25 mouse cellular contexts compared by ENCODE assay signal in the genomic region with DNA sequence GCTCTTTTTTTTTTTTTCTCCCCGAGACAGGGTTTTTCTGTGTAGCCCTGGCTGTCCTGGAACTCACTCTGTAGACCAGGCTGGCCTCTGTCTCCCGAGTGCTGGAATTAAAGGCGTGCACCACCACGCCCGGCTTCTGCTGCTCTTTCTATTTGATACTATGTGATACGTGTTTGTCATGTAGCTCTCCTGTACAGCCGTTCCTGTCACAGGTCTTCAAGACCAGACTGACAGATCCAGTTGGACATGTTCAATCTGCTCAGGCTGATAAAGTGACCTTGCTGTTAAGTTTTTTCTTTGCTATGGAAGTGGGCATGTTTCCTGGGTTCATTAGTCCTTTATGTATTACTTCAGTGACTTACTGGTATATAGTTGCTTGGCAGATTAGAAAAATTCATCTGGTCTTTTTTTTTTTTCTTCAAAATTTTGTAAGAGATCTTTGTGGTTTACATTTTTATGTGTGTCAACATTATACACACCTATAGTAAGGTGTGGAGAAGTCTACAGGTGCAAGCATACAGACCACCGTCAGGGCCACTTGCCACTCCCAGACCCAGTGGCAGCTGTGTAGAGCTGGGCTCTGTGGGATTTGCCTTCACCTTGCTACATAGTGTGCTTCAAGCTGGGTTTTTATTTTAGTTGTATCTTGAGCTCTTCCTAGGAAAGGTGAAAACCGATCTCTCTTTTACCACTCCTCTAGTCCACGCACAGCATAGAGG.
A peak's percentile ranks its signal among the peaks of the same experiment; 100 is the strongest.
DNase-seq lines count a peak whose midpoint lies in the region; ATAC-seq and TF ChIP-seq lines count a peak whose summit lies in the region.
"Had no signal": no experiment of that assay in that cellular context is flagged by ENCODE, and none has a peak within 500 bp of the region (broad histone marks: within the 10 kb centered on the region; RNA-seq: fewer than 3 reads in every experiment).

No protein-coding gene starts in this region.

- no peaks in the 10 kb centered on the region for H3K36me3 ChIP-seq in liver, embryonic 16.5 days (ENCODE audit: control insufficient read depth, insufficient read depth)
- no peaks in the 10 kb centered on the region for H3K36me3 ChIP-seq in liver, embryonic 11.5 days (ENCODE audit: control insufficient read depth, insufficient read depth, low read length)
- H3K36me3 ChIP-seq in intestine, embryonic 15.5 days = no peaks in the 10 kb centered on the region
- no peaks in the 10 kb centered on the region for H3K36me3 ChIP-seq in intestine, postnatal 0 days (ENCODE audit: control insufficient read depth, insufficient read depth)
- H3K36me3 ChIP-seq: embryonic facial prominence, embryonic 15.5 days; forebrain, embryonic 15.5 days; hindbrain, embryonic 15.5 days had no signal

- peak; percentile 39; the same call in 1 of the 2 replicates for ATAC-seq in liver, embryonic 16.5 days (ENCODE audit: low read depth)
- ATAC-seq in liver, embryonic 11.5 days (replicated peaks; ENCODE audit: low FRiP score) = no peak
- ATAC-seq in intestine, embryonic 15.5 days = peak; percentile 82
- peak; percentile 16; the same call in 1 of the 2 replicates for ATAC-seq in intestine, postnatal 0 days
- ATAC-seq: CD4-positive, CD25-positive, alpha-beta regulatory T cell, adult 4 months; forebrain, embryonic 15.5 days had no signal

- H3K4me1 ChIP-seq in liver, embryonic 16.5 days (ENCODE audit: control insufficient read depth, low read depth, low read length) = no peaks in the 10 kb centered on the region
- H3K4me1 ChIP-seq in liver, embryonic 11.5 days (replicated peaks; ENCODE audit: control insufficient read depth, insufficient read depth, low read length) = no peaks in the 10 kb centered on the region
- H3K4me1 ChIP-seq in intestine, embryonic 15.5 days (replicated peaks) = no peaks in the 10 kb centered on the region
- no peaks in the 10 kb centered on the region for H3K4me1 ChIP-seq in intestine, postnatal 0 days (replicated peaks; ENCODE audit: control insufficient read depth, insufficient read depth, low read length)
- H3K4me1 ChIP-seq: embryonic facial prominence, embryonic 12.5 days; embryonic facial prominence, embryonic 15.5 days; forebrain, embryonic 12.5 days; forebrain, embryonic 15.5 days; heart, embryonic 10.5 days; heart, embryonic 13.5 days; hindbrain, embryonic 12.5 days; hindbrain, embryonic 15.5 days had no signal

- no peaks in the 10 kb centered on the region for H3K27me3 ChIP-seq in liver, embryonic 16.5 days (ENCODE audit: control insufficient read depth, insufficient read depth, low read depth, low read length)
- H3K27me3 ChIP-seq in liver, embryonic 11.5 days (replicated peaks; ENCODE audit: control insufficient read depth, insufficient read depth, low read length) = no peaks in the 10 kb centered on the region
- no peaks in the 10 kb centered on the region for H3K27me3 ChIP-seq in intestine, embryonic 15.5 days (replicated peaks)
- H3K27me3 ChIP-seq in intestine, postnatal 0 days (replicated peaks; ENCODE audit: control insufficient read depth, insufficient read depth, low read length) = no peaks in the 10 kb centered on the region
- H3K27me3 ChIP-seq: embryonic facial prominence, embryonic 12.5 days; embryonic facial prominence, embryonic 15.5 days; forebrain, embryonic 12.5 days; forebrain, embryonic 15.5 days; heart, embryonic 13.5 days; hindbrain, embryonic 12.5 days; hindbrain, embryonic 15.5 days had no signal

- H3K9me3 ChIP-seq in liver, embryonic 16.5 days (replicated peaks; ENCODE audit: control insufficient read depth, low read length) = no peaks in the 10 kb centered on the region
- H3K9me3 ChIP-seq in liver, embryonic 11.5 days (ENCODE audit: control insufficient read depth, low read length) = no peaks in the 10 kb centered on the region
- H3K9me3 ChIP-seq in intestine, embryonic 15.5 days = no peaks in the 10 kb centered on the region
- no peaks in the 10 kb centered on the region for H3K9me3 ChIP-seq in intestine, postnatal 0 days (ENCODE audit: control insufficient read depth)
- H3K9me3 ChIP-seq: embryonic facial prominence, embryonic 12.5 days; embryonic facial prominence, embryonic 15.5 days; forebrain, embryonic 12.5 days; forebrain, embryonic 15.5 days; heart, embryonic 13.5 days; hindbrain, embryonic 15.5 days had no signal

- WGBS in liver, embryonic 16.5 days (ENCODE audit: insufficient replicate concordance) = 68% methylated on average over 10 of the region's 10 CpGs
- WGBS in liver, embryonic 11.5 days = 85% methylated on average over 10 of the region's 10 CpGs
- WGBS in intestine, embryonic 15.5 days = 74% methylated on average over 10 of the region's 10 CpGs
- WGBS in intestine, postnatal 0 days = 58% methylated on average over 10 of the region's 10 CpGs

- no peak for TF ChIP-seq CTCF in intestine, postnatal 0 days (IDR thresholded peaks at IDR 0.05; ENCODE audit: low read depth)

- no peak for DNase-seq in liver, embryonic 11.5 days (ENCODE audit: low spot score)
- DNase-seq in ovary, postnatal 14 days (ENCODE audit: low spot score) = no peak
- no peak for DNase-seq in spleen, postnatal 14 days (ENCODE audit: low spot score in 2 of 2)
- DNase-seq: adrenal gland, adult 2 months; adrenal gland, postnatal 14 days; cerebellum, adult 11 months; cerebellum, adult 2 months; cerebellum, adult 9-11 months; cerebellum, postnatal 25 days; gastrocnemius, postnatal 25 days; heart, adult 2 months; heart, postnatal 14 days had no signal

- H3K4me3 ChIP-seq in liver, embryonic 16.5 days (ENCODE audit: low read depth, low read length) = no peak overlapping the region
- no peak overlapping the region for H3K4me3 ChIP-seq in liver, embryonic 11.5 days (ENCODE audit: low read depth, low read length)
- H3K4me3 ChIP-seq in intestine, embryonic 15.5 days (replicated peaks) = no peak overlapping the region
- no peak overlapping the region for H3K4me3 ChIP-seq in intestine, postnatal 0 days (ENCODE audit: low read depth, low read length)
- H3K4me3 ChIP-seq: embryonic facial prominence, embryonic 12.5 days; embryonic facial prominence, embryonic 15.5 days; erythroblast, embryonic 14.5 days; forebrain, embryonic 12.5 days; forebrain, embryonic 15.5 days; heart, adult 2 months; heart, embryonic 10.5 days; heart, embryonic 13.5 days; hindbrain, embryonic 12.5 days; hindbrain, embryonic 15.5 days had no signal

- no peak overlapping the region for H3K9ac ChIP-seq in liver, embryonic 16.5 days (ENCODE audit: low read depth, low read length)
- H3K9ac ChIP-seq in liver, embryonic 11.5 days (ENCODE audit: low read depth, low read length) = no peak overlapping the region
- H3K9ac ChIP-seq in intestine, embryonic 15.5 days = no peak overlapping the region
- H3K9ac ChIP-seq in intestine, postnatal 0 days (ENCODE audit: low read depth, low read length) = no peak overlapping the region
- H3K9ac ChIP-seq: embryonic facial prominence, embryonic 12.5 days; embryonic facial prominence, embryonic 15.5 days; forebrain, embryonic 12.5 days; forebrain, embryonic 15.5 days; heart, embryonic 13.5 days; hindbrain, embryonic 12.5 days; hindbrain, embryonic 15.5 days had no signal

- H3K4me2 ChIP-seq in liver, embryonic 16.5 days (ENCODE audit: low read depth, low read length) = no peak overlapping the region
- H3K4me2 ChIP-seq in liver, embryonic 11.5 days = no peak overlapping the region
- no peak overlapping the region for H3K4me2 ChIP-seq in intestine, embryonic 15.5 days (replicated peaks)
- H3K4me2 ChIP-seq in intestine, postnatal 0 days (replicated peaks; ENCODE audit: low read depth) = no peak overlapping the region
- H3K4me2 ChIP-seq: embryonic facial prominence, embryonic 12.5 days; embryonic facial prominence, embryonic 15.5 days; forebrain, embryonic 12.5 days; forebrain, embryonic 15.5 days; heart, embryonic 13.5 days; hindbrain, embryonic 12.5 days; hindbrain, embryonic 15.5 days had no signal

- H3K27ac ChIP-seq in liver, embryonic 16.5 days (ENCODE audit: low read length) = no peak overlapping the region
- no peak overlapping the region for H3K27ac ChIP-seq in liver, embryonic 11.5 days (ENCODE audit: low read depth, low read length)
- H3K27ac ChIP-seq in intestine, embryonic 15.5 days = no peak overlapping the region
- no peak overlapping the region for H3K27ac ChIP-seq in intestine, postnatal 0 days (ENCODE audit: low read depth, low read length)
- H3K27ac ChIP-seq: embryonic facial prominence, embryonic 12.5 days; embryonic facial prominence, embryonic 15.5 days; forebrain, embryonic 12.5 days; forebrain, embryonic 15.5 days; heart, adult 2 months; heart, embryonic 10.5 days; heart, embryonic 13.5 days; hindbrain, embryonic 12.5 days; hindbrain, embryonic 15.5 days had no signal
